Mouse (Mus musculus): ENCODE data around the gene Ccr2. TPM values are rescaled to one million over a fixed set of nuclear protein-coding genes. Genes with fewer than 3 reads are reported as not detected.
"Not testable (repeated sequence)": the region's sequence is repeated elsewhere in the genome, so short reads cannot be mapped to it uniquely, and the experiment has no call there.

Ccr2 gene
- polyA plus RNA-seq, 1 experiment from 2014 or later, result 4.2 TPM

- Histone ChIP-seq H3K4me3 (ENCODE audit: low read length) (no peak overlapping the region), H3K9ac (ENCODE audit: low read depth, low read length) (no peak overlapping the region), H3K9me3 (ENCODE audit: control insufficient read depth, low read length) (no peaks in the 10 kb centered on the region), H3K4me1 (ENCODE audit: control insufficient read depth, insufficient read depth, low read length) (no peaks in the 10 kb centered on the region), H3K4me2 (ENCODE audit: low read depth, low read length) (no peak overlapping the region), H3K27me3 (replicated peaks; ENCODE audit: control insufficient read depth, insufficient read depth, low read length) (0 out of 2 replicates have a peak, but pooled peaks cover 3% of the 10 kb centered on the region), H3K36me3 (ENCODE audit: control insufficient read depth, insufficient read depth, low read length) (no peaks in the 10 kb centered on the region), H3K27ac (ENCODE audit: low read length) (no peak overlapping the region)
- WGBS, result 86% methylated on average over 1 of the region's 1 CpGs
- no peak for ATAC-seq
Measured at GRCm38 (mm10) chr9:124112591-124113239, 11.0 kb downstream of the Ccr2 start.

GRCm38 (mm10) chr9:124113777-124114176, 12.0 kb downstream of the Ccr2 start:
- no peak overlapping the region for H3K4me2 ChIP-seq (ENCODE audit: low read depth, low read length)
- peak; percentile 82 for ATAC-seq
- no peaks in the 10 kb centered on the region for H3K9me3 ChIP-seq (ENCODE audit: control insufficient read depth, low read length)
- no peaks in the 10 kb centered on the region for H3K4me1 ChIP-seq (ENCODE audit: control insufficient read depth, insufficient read depth, low read length)
- H3K36me3 ChIP-seq (ENCODE audit: control insufficient read depth, insufficient read depth, low read length), result no peaks in the 10 kb centered on the region
- no peak overlapping the region for H3K4me3 ChIP-seq (ENCODE audit: low read length)
- 35% methylated on average over 1 of the region's 1 CpGs for WGBS
- no peak overlapping the region for H3K9ac ChIP-seq (ENCODE audit: low read depth, low read length)
- 0 out of 2 replicates have a peak, but pooled peaks cover 3% of the 10 kb centered on the region for H3K27me3 ChIP-seq (replicated peaks; ENCODE audit: control insufficient read depth, insufficient read depth, low read length)
- H3K27ac ChIP-seq (ENCODE audit: low read length), result no peak overlapping the region

DNA sequence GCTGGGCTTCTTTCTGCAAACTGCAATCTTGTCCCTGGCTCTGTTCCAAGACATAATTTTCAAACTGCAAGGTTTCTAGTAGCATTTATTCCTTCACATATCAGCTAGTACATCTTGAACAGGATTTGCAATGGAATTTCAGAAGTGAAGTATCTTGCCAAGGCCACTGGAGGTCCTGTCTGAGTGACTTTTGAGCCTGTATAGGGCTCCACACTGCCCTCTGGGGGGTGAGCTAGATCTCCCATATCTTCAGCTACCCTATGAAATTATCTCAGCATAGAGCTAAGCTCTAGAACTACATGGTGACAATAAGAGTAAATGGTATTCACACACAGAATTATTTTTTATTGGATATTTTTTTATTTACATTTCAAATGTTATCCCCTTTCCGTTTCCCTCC, 16.7 kb downstream of the Ccr2 start:
- 0 out of 2 replicates have a peak, but pooled peaks have one; percentile 24 for ATAC-seq
- no peak overlapping the region for H3K9ac ChIP-seq (ENCODE audit: low read depth, low read length)
- WGBS, result 80% methylated on average over 1 of the region's 1 CpGs

GRCm38 (mm10) chr9:124121387-124122184, 19.8 kb downstream of the Ccr2 start, which contains the start of gene Ccr5:
Gene Ccr5 (plus strand): TSS chr9:124121543.
- no peak within 1 kb of the TSS for H3K9ac ChIP-seq (ENCODE audit: low read depth, low read length)
- no peak within 1 kb of the TSS for H3K4me2 ChIP-seq (ENCODE audit: low read depth, low read length)
- 0 out of 2 replicates have a peak, but pooled peaks cover 7% of the 10 kb centered on the region for H3K4me1 ChIP-seq (ENCODE audit: control insufficient read depth, insufficient read depth, low read length)
- 81% methylated on average over 3 of the region's 3 CpGs for WGBS
- H3K36me3 ChIP-seq (ENCODE audit: control insufficient read depth, insufficient read depth, low read length), result no peaks in the 10 kb centered on the region
- H3K27me3 ChIP-seq (replicated peaks; ENCODE audit: control insufficient read depth, insufficient read depth, low read length), result no peaks in the 10 kb centered on the region
- no peaks in the 10 kb centered on the region for H3K9me3 ChIP-seq (ENCODE audit: control insufficient read depth, low read length)
- ATAC-seq, result no peak
- H3K4me3 ChIP-seq (ENCODE audit: low read length), result no peak within 1 kb of the TSS
- H3K27ac ChIP-seq (ENCODE audit: low read length), result no peak within 1 kb of the TSS

More for the DNA sequence above, 16.7 kb downstream of the Ccr2 start:
- Histone ChIP-seq H3K4me3 (ENCODE audit: low read length) (no peak overlapping the region), H3K9me3 (ENCODE audit: control insufficient read depth, low read length) (no peaks in the 10 kb centered on the region), H3K27me3 (replicated peaks; ENCODE audit: control insufficient read depth, insufficient read depth, low read length) (no peaks in the 10 kb centered on the region), H3K27ac (ENCODE audit: low read length) (no peak overlapping the region), H3K4me2 (ENCODE audit: low read depth, low read length) (no peak overlapping the region), H3K36me3 (ENCODE audit: control insufficient read depth, insufficient read depth, low read length) (no peaks in the 10 kb centered on the region), H3K4me1 (ENCODE audit: control insufficient read depth, insufficient read depth, low read length) (no peaks in the 10 kb centered on the region)

DNA sequence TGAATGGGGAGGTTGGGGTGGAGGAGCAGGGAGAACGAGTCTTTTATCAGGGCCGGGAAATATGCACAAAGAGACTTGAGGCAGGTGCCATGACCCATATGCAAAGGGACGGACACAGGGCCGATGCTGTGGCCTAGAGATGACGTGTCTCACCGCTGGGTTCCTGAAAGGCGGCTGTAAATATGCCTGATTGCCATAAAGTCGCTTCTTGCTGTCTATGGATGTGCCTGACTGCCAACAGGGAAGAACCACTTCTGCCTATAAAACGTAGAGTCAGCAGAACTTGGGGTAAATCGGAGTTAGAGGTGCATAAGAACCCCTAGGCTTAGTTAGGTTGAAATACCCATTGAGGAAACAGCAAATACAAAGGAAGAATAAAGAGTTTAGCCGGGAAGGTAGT, 23.8 kb downstream of the Ccr2 start:
- Histone ChIP-seq H3K36me3 (ENCODE audit: control insufficient read depth, insufficient read depth, low read length) (no peaks in the 10 kb centered on the region), H3K9me3 (ENCODE audit: control insufficient read depth, low read length) (no peaks in the 10 kb centered on the region), H3K27ac (ENCODE audit: low read length) (no peak overlapping the region), H3K27me3 (replicated peaks; ENCODE audit: control insufficient read depth, insufficient read depth, low read length) (no peaks in the 10 kb centered on the region), H3K4me1 (ENCODE audit: control insufficient read depth, insufficient read depth, low read length) (0 out of 2 replicates have a peak, but pooled peaks cover 7% of the 10 kb centered on the region), H3K9ac (ENCODE audit: low read depth, low read length) (no peak overlapping the region), H3K4me2 (ENCODE audit: low read depth, low read length) (no peak overlapping the region), H3K4me3 (ENCODE audit: low read length) (no peak overlapping the region)
- WGBS, result 80% methylated on average over 11 of the region's 11 CpGs
- no peak for ATAC-seq

DNA sequence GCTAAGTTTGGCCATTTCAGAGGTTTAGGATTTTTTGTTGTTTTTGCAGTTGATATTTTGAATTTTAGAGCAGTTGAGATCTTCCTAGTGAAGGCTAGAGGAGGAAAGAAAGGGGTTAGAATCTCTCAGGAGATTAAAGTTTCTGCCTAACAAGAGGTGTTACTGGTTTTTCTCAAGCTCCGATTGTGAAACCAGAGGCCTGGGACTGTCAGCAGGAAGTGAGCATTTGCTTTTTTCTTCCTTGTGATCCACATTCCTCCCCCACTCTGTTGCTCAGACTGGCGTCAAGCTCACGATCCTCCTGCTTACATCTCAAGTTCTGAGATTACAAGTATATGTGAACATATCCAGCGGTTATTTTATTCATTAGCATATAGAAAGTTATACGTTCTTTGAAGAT, 24.6 kb downstream of the Ccr2 start:
- H3K27me3 ChIP-seq (replicated peaks; ENCODE audit: control insufficient read depth, insufficient read depth, low read length), result no peaks in the 10 kb centered on the region
- peak; percentile 64 for ATAC-seq

GRCm38 (mm10) chr9:124127412-124127811, 25.7 kb downstream of the Ccr2 start:
- Histone ChIP-seq H3K4me3 (ENCODE audit: low read length) (no peak overlapping the region), H3K36me3 (ENCODE audit: control insufficient read depth, insufficient read depth, low read length) (no peaks in the 10 kb centered on the region), H3K27me3 (replicated peaks; ENCODE audit: control insufficient read depth, insufficient read depth, low read length) (no peaks in the 10 kb centered on the region; the same call in 1 of the 2 replicates), H3K9me3 (ENCODE audit: control insufficient read depth, low read length) (no peaks in the 10 kb centered on the region), H3K27ac (ENCODE audit: low read length) (no peak overlapping the region), H3K9ac (ENCODE audit: low read depth, low read length) (no peak overlapping the region), H3K4me2 (ENCODE audit: low read depth, low read length) (no peak overlapping the region), H3K4me1 (ENCODE audit: control insufficient read depth, insufficient read depth, low read length) (0 out of 2 replicates have a peak, but pooled peaks cover 7% of the 10 kb centered on the region)
- 42% methylated on average over 4 of the region's 4 CpGs for WGBS
- no peak for ATAC-seq

More for the DNA sequence above, 24.6 kb downstream of the Ccr2 start:
- no peaks in the 10 kb centered on the region for H3K36me3 ChIP-seq (ENCODE audit: control insufficient read depth, insufficient read depth, low read length)
- WGBS, result 33% methylated on average over 5 of the region's 5 CpGs
- H3K27ac ChIP-seq (ENCODE audit: low read length), result peak overlapping the region; percentile 33; the same call in 1 of the 2 replicates
- no peak overlapping the region for H3K4me2 ChIP-seq (ENCODE audit: low read depth, low read length)
- H3K9me3 ChIP-seq (ENCODE audit: control insufficient read depth, low read length), result no peaks in the 10 kb centered on the region
- H3K4me1 ChIP-seq (ENCODE audit: control insufficient read depth, insufficient read depth, low read length), result 0 out of 2 replicates have a peak, but pooled peaks cover 7% of the 10 kb centered on the region
- H3K9ac ChIP-seq (ENCODE audit: low read depth, low read length), result no peak overlapping the region
- no peak overlapping the region for H3K4me3 ChIP-seq (ENCODE audit: low read length)

GRCm38 (mm10) chr9:124128379-124128778, 26.6 kb downstream of the Ccr2 start:
- H3K27me3 ChIP-seq (replicated peaks; ENCODE audit: control insufficient read depth, insufficient read depth, low read length), result no peaks in the 10 kb centered on the region; the same call in 1 of the 2 replicates
- H3K36me3 ChIP-seq (ENCODE audit: control insufficient read depth, insufficient read depth, low read length), result no peaks in the 10 kb centered on the region
- H3K9ac ChIP-seq (ENCODE audit: low read depth, low read length), result no peak overlapping the region
- no peak overlapping the region for H3K27ac ChIP-seq (ENCODE audit: low read length)
- H3K4me1 ChIP-seq (ENCODE audit: control insufficient read depth, insufficient read depth, low read length), result 0 out of 2 replicates have a peak, but pooled peaks cover 7% of the 10 kb centered on the region
- no peaks in the 10 kb centered on the region for H3K9me3 ChIP-seq (ENCODE audit: control insufficient read depth, low read length)
- WGBS, result 6% methylated on average over 1 of the region's 1 CpGs
- no peak overlapping the region for H3K4me3 ChIP-seq (ENCODE audit: low read length)
- H3K4me2 ChIP-seq (ENCODE audit: low read depth, low read length), result no peak overlapping the region
- ATAC-seq, result no peak

DNA sequence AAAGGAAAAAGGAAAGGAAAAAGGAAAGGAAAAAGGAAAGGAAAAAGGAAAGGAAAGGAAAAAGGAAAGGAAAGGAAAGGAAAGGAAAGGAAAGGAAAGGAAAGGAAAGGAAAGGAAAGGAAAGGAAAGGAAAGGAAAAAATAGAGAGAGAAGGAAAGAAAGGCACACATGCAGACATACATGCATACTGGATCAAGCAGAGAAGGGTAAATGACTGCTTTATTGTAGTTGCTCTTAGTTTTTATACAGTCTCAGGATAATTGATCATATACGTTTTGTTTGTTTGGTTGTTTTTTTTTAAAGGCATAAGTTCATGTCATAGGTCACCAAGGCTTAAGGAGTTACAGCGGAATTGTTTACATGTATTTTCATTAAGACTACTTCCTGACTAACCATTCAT, 31.1 kb downstream of the Ccr2 start:
- H3K36me3 ChIP-seq (ENCODE audit: control insufficient read depth, insufficient read depth, low read length); H3K4me3 ChIP-seq (ENCODE audit: low read length); H3K27me3 ChIP-seq (replicated peaks; ENCODE audit: control insufficient read depth, insufficient read depth, low read length); H3K27ac ChIP-seq (ENCODE audit: low read length); ATAC-seq; H3K4me1 ChIP-seq (ENCODE audit: control insufficient read depth, insufficient read depth, low read length); H3K9ac ChIP-seq (ENCODE audit: low read depth, low read length); H3K4me2 ChIP-seq (ENCODE audit: low read depth, low read length); H3K9me3 ChIP-seq (ENCODE audit: control insufficient read depth, low read length): not testable (repeated sequence)
- WGBS, result 76% methylated on average over 2 of the region's 2 CpGs

Data from intestine, embryonic 16.5 days (tissue).